Mouse (Mus musculus) kidney, embryonic 14.5 days (tissue): Measurements from ENCODE around the gene Carhsp1. TPM values are rescaled to one million over a fixed set of nuclear protein-coding genes. Genes with fewer than 3 reads are reported as not detected.

Source experiments
- ATAC-seq: fragments of 200-750 bp; cut with Nextera tagmentation; 2 replicates; pipeline ENCODE4 v1.8.0; 2017; ENCODE audit warnings: moderate number of reproducible peaks, mild to moderate bottlenecking, moderate TSS enrichment, moderate library complexity; ENCODE audit not compliant: low FRiP score, low TSS enrichment
- H3K27ac ChIP-seq: fragments of 300-500 bp; sonication (generic); 2 replicates; pipeline ENCODE4 v1.5.1; 2014; ENCODE audit warnings: low read depth, mild to moderate bottlenecking, low read length, moderate library complexity, mixed read lengths
- H3K27me3 ChIP-seq: fragments of 300-500 bp; sonication (generic); 2 replicates; pipeline ENCODE4 v1.6.1; 2014; ENCODE audit warnings: mild to moderate bottlenecking, low read length; ENCODE audit not compliant: control insufficient read depth, insufficient read depth
- H3K36me3 ChIP-seq: fragments of 300-500 bp; sonication (generic); 2 replicates; pipeline ENCODE4 v1.6.1; 2014; ENCODE audit warnings: low read length, mixed read lengths; ENCODE audit not compliant: control insufficient read depth, insufficient read depth
- H3K4me1 ChIP-seq: fragments of 300-500 bp; sonication (generic); 2 replicates; pipeline ENCODE4 v1.6.1; 2014; ENCODE audit warnings: low read length, mixed read lengths; ENCODE audit not compliant: control insufficient read depth, insufficient read depth
- H3K4me2 ChIP-seq: fragments of 300-500 bp; sonication (generic); replicated peaks from 2 replicates; pipeline ENCODE4 v1.6.1; 2014; ENCODE audit warnings: low read depth, mild to moderate bottlenecking, low read length
- H3K4me3 ChIP-seq: fragments of 300-500 bp; sonication (generic); 2 replicates; pipeline ENCODE4 v1.5.1; 2014; ENCODE audit warnings: mild to moderate bottlenecking, low read length
- H3K9ac ChIP-seq: fragments of 300-500 bp; sonication (generic); 2 replicates; pipeline ENCODE4 v1.6.1; 2014; ENCODE audit warnings: low read depth, mild to moderate bottlenecking, low read length, moderate library complexity
- H3K9me3 ChIP-seq: fragments of 300-500 bp; sonication (generic); 2 replicates; pipeline ENCODE4 v1.6.1; 2016; ENCODE audit warnings: low read length; ENCODE audit not compliant: control insufficient read depth
- WGBS: fragments of 180-500 bp; shearing (Covaris S2); extraction: QIAGEN DNeasy Blood & Tissue Kit; methylation state at CpG from one replicate; pipeline ENCODE4 v1.1.7; 2014; 5-methylcytosine and 5-hydroxymethylcytosine counted together
- polyA plus RNA-seq: library from polyadenylated mRNA; unstranded; fragments of >200 nt; fragmentation: Nextera tagmentation; extraction: Ambion mirVana; gene quantifications from 2 replicates; pipeline ENCODE4 v1.2.1, GENCODE M21; 2014

The Carhsp1 gene
- polyA plus RNA-seq, 1 experiment from 2014 or later: 23.1 TPM

DNA sequence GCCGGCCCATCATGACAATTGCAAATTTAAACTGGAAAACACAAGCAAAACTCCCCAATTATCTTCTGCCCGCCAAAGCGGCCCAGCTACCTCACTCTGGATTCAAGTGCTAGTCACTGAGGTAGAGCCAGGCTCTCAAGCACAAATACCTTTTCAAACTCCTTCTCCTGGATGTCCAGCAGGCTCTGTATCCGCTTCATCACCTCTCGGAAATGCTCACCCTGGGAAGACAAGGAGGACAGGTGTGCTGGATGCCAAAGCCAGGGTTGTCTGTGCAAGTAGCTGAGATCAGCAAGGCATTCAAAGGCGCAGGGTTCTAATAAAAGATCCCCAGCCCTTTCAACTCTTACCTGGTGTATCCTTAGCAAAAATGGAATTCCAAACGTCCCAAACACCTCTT is 19.3 kb upstream of the Carhsp1 start:
- Histone ChIP-seq H3K9me3 (no peaks in the 10 kb centered on the region), H3K4me1 (no peaks in the 10 kb centered on the region), H3K9ac (no peak overlapping the region), H3K27me3 (no peaks in the 10 kb centered on the region), H3K27ac (no peak overlapping the region), H3K4me2 (no peak overlapping the region), H3K36me3 (peaks cover 92% of the 10 kb centered on the region), H3K4me3 (no peak overlapping the region)
- ATAC-seq: no peak
- 95% methylated on average over 7 of the region's 7 CpGs for WGBS

DNA sequence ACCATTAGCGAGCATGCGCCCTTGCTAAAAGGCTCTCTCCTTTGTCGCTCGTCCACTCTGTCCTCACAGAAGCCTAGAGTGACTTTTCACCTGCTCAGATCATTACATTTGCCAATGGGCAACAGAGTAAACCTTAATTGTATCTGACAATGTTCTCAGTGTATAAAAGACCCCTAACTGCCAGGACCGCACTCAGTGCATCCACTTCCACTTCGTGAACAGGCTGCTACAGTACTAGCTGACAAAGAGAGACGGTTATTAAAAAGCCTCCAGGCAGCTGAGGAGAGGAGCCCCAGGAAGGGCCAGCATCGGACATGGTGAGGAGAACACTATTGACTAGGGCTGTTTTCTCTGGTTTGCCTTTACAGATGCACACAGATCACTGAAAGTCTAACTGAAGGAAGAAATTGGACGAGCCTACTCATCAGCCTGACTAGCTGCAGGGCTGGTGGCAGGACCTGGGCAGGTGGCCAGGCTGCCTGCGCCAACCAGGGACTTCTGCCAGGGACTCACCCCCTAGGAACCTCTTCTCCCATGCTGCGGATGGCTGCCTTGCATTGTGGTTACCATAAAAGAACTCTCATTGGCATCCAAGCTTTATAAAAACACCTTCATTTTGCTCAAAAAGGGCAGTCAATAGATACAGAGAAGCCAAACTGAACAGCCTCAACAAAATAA is 18.2 kb upstream of the Carhsp1 start:
- ATAC-seq: no peak
- Histone ChIP-seq H3K9me3 (no peaks in the 10 kb centered on the region), H3K27me3 (no peaks in the 10 kb centered on the region), H3K9ac (no peak overlapping the region), H3K4me2 (no peak overlapping the region), H3K27ac (no peak overlapping the region), H3K36me3 (peaks cover 84% of the 10 kb centered on the region), H3K4me3 (no peak overlapping the region), H3K4me1 (no peaks in the 10 kb centered on the region)
- WGBS: 95% methylated on average over 11 of the region's 11 CpGs

DNA sequence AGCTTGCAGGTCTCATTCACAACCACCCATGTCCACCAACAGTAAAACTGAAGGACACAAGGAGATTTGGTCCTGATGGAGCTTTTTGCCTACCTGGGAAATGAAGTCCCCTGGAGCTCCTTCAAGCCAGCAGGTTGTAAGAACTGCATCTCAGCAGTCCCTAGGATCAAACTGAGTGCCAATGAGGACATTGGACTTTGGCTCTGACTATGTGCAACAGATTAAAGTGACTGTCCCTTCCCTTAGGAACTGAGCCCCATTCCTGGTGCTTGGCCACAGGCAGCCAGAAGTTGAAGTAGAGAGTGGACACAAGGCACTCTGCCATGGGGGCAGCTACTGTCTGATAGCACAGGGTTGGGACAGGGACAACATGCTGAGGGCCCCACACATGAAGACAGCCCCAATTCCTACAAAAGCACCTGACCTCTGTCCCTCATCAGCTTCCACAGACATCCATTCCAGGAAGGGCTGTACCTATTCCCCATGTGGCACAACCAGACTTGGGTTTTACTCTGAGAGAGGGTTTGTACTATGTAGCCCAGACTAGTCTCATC is 15.7 kb upstream of the Carhsp1 start:
- Histone ChIP-seq H3K27me3 (no peaks in the 10 kb centered on the region), H3K9me3 (no peaks in the 10 kb centered on the region), H3K36me3 (peaks cover 60% of the 10 kb centered on the region), H3K4me1 (no peaks in the 10 kb centered on the region), H3K4me2 (no peak overlapping the region), H3K9ac (no peak overlapping the region), H3K4me3 (no peak overlapping the region), H3K27ac (no peak overlapping the region)
- no peak for ATAC-seq

DNA sequence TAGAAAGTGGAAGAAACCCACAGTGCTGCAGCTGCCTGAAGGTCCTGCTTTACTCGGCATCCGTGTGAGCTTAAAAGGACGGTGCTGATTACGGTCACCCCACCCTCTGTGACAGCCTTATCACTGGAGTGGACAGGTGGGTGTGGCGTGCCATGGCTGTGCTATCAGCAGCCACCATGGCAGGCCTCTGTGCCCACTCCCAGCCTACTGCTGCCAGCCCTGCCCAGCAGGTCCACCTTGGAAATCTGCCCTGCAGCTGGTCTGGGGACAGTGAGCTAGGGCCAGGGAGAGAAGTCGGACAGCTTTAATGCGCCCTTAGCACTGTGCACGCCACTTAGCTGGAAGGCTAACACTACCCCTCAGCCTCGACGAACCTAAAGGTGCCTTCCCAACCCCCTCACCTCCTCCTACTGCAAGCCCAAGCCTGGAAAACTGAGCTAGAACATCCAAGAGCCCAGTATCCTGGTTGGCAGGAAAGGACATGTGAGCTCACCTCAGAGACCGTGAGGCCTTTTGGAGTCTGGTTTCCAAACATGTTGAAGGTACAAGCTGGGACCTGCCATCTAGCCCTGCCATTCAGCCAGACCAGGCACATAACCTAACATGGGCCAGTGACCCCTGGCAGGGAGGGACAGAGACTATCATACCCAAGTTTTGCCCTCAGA is 15.0 kb upstream of the Carhsp1 start:
- Histone ChIP-seq H3K9me3 (no peaks in the 10 kb centered on the region), H3K27ac (no peak overlapping the region), H3K4me1 (no peaks in the 10 kb centered on the region), H3K36me3 (peaks cover 54% of the 10 kb centered on the region), H3K4me3 (no peak overlapping the region), H3K4me2 (no peak overlapping the region), H3K9ac (no peak overlapping the region), H3K27me3 (no peaks in the 10 kb centered on the region)
- 84% methylated on average over 11 of the region's 11 CpGs for WGBS
- peak; percentile 28 for ATAC-seq

DNA sequence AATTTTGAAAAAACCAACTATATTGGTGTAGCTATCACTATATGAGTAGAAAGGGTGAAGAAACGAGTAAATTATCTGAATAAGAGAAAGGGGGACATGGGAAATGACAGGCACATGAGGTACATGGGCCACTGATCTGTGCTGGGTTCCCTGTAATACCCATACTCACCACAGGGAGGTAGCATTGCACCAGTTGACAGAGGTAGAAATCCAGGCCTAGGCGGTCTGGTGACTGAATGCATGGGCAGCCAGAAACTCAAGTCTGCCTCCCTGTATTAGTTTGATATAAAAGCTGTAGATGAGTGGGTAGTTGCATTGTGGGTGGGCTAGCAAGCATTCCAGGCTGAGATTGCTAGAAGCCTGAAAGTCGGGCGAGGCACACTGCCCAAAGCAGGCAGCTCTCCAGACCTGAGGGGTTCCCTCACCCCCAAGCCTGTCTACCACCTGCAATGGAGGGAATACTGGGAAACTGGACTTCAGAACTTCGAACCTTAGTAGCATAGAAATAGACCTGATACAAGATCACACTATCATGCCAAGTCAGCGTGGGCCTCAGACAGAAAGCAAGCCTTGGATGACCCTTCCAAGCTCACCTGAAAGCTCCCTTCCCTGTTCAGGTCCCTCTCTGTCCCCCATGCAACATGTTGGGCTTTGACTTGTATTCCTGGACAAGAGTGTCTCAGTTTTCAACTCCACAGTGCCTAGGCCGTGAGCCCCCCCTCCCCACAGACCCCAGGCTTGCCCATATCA is 14.3 kb upstream of the Carhsp1 start:
- H3K36me3 ChIP-seq: peaks cover 47% of the 10 kb centered on the region

DNA sequence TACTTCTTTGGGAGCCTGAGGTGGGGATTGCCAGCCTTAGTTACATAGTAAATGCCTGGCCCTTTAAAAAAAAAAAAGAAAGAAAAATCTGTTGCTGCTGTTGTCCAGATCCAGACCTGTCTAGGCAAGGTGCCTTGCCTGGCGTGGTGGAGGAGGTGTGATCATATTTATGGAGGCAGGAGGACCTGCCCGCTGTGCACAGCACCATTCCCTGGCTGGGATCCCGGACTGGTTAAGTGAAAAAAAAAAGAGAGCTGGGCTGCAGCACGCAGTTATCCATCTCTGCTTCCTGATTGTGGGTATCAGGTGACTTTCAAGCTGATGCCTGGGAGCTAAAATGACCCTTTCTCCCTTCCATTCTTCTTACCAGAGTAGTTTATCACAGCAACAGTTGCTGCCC is 13.1 kb upstream of the Carhsp1 start:
- Histone ChIP-seq H3K4me1 (no peaks in the 10 kb centered on the region), H3K4me2 (no peak overlapping the region), H3K27ac (no peak overlapping the region), H3K9ac (no peak overlapping the region), H3K36me3 (peaks cover 34% of the 10 kb centered on the region), H3K27me3 (no peaks in the 10 kb centered on the region), H3K4me3 (no peak overlapping the region), H3K9me3 (no peaks in the 10 kb centered on the region)
- 65% methylated on average over 4 of the region's 4 CpGs for WGBS
- ATAC-seq: no peak

More for the DNA sequence above, 14.3 kb upstream of the Carhsp1 start:
- 63% methylated on average over 7 of the region's 7 CpGs for WGBS
- no peak overlapping the region for H3K9ac ChIP-seq
- no peak overlapping the region for H3K4me2 ChIP-seq
- H3K27ac ChIP-seq: no peak overlapping the region
- H3K4me1 ChIP-seq: no peaks in the 10 kb centered on the region
- no peaks in the 10 kb centered on the region for H3K9me3 ChIP-seq
- H3K4me3 ChIP-seq: no peak overlapping the region
- no peaks in the 10 kb centered on the region for H3K27me3 ChIP-seq
- peak; percentile 44 for ATAC-seq

DNA sequence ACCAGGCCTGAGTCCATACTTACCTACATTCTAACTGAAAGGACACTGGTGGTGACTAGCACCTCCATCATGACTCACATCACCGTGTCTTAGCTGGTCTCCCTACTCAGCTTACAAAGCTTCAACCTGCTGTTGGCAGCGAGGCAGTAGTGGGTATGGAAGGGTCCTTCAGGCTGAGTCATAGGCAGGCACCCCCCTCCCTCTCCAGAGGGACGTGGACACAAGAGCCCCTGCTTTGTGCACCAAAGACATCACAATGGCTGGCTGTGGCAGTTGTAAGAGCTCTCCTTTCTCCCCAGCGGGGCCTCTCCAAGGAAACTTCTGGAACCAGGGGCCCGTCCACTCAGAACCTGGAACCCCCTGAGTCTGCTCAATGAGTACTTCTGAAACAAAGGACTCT is 8.5 kb upstream of the Carhsp1 start, which contains the start of gene Gm5767:
Gene Gm5767, plus strand, starts transcription at position 301 of the 400 bp plus-strand sequence.
- Histone ChIP-seq H3K4me1 (no peaks in the 10 kb centered on the region), H3K9ac (no peak within 1 kb of the TSS), H3K36me3 (peaks cover 3% of the 10 kb centered on the region; the same call in 1 of the 2 replicates), H3K4me3 (no peak within 1 kb of the TSS), H3K27ac (no peak within 1 kb of the TSS), H3K27me3 (no peaks in the 10 kb centered on the region), H3K4me2 (no peak within 1 kb of the TSS), H3K9me3 (no peaks in the 10 kb centered on the region)
- ATAC-seq: no peak
- 87% methylated on average over 5 of the region's 5 CpGs for WGBS

DNA sequence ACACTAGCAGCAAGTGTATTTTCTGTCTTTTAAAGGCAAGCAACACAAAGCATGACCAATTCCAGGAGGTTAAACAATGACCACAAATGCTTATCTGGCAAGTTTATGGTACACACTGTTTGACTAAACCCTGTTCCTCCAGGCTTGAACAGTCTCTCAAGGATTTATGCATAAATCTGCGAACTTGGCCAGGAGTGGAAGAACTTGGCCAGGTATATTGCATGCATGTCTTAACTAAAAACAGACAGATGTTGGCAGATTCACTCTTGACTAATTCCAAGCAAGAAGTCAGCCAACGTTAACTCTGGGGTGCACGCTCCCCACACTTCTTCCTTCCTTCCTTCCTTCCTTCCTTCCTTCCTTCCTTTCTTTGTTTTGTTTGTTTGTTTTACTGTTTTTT is 7.8 kb upstream of the Carhsp1 start:
- Histone ChIP-seq H3K27ac (no peak overlapping the region), H3K4me1 (no peaks in the 10 kb centered on the region), H3K27me3 (no peaks in the 10 kb centered on the region), H3K36me3 (no peaks in the 10 kb centered on the region), H3K9ac (no peak overlapping the region), H3K9me3 (no peaks in the 10 kb centered on the region), H3K4me2 (no peak overlapping the region), H3K4me3 (no peak overlapping the region)
- WGBS: 81% methylated on average over 3 of the region's 3 CpGs
- ATAC-seq: no peak

DNA sequence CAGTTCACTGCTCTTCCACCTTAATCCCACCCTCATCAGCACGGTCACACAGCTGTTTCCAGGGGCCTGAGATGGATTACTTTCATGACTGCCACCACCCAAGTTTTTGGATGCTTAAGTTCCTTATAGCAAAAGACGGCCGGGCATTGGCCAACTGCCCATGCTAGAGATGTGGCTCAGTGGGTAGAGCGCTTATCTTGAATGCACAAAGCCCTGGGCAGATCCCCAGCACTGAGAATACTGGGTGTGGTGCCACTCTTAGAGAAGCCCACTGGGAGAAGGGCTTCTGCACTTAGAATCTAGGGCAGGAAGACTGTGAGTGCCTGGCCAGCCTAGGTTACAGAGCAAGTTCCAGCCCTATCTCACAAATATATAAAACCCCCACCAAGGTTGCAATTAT is 6.7 kb upstream of the Carhsp1 start:
- 86% methylated on average over 4 of the region's 4 CpGs for WGBS

More for the DNA sequence above, 6.7 kb upstream of the Carhsp1 start:
- H3K4me2 ChIP-seq: no peak overlapping the region
- no peaks in the 10 kb centered on the region for H3K4me1 ChIP-seq
- no peak overlapping the region for H3K4me3 ChIP-seq
- no peaks in the 10 kb centered on the region for H3K9me3 ChIP-seq
- H3K36me3 ChIP-seq: no peaks in the 10 kb centered on the region
- H3K9ac ChIP-seq: no peak overlapping the region
- no peak overlapping the region for H3K27ac ChIP-seq
- no peak for ATAC-seq
- H3K27me3 ChIP-seq: no peaks in the 10 kb centered on the region
